Mouse (Mus musculus) limb, embryonic 11.5 days (tissue): ENCODE measurements around the gene Fam69a. TPM values are rescaled to one million over a fixed set of nuclear protein-coding genes. Genes with fewer than 3 reads are reported as not detected.
"Not testable (repeated sequence)": the region's sequence is repeated elsewhere in the genome, so short reads cannot be mapped to it uniquely, and the experiment has no call there.

ENCODE experiments used
- ATAC-seq: fragments of 200-750 bp; cut with Nextera tagmentation; 2 replicates; pipeline ENCODE4 v1.8.0; 2017; ENCODE audit warnings: low read depth; ENCODE audit not compliant: insufficient number of reproducible peaks, low FRiP score, low TSS enrichment
- DNase-seq: peaks from one replicate; pipeline ENCODE4 v3.0.0-alpha.2; 2015; ENCODE audit warnings: low spot score
- H3K27ac ChIP-seq: fragments of 300-500 bp; sonication (generic); replicated peaks from 2 replicates; pipeline ENCODE4 v1.5.1; 2014; ENCODE audit warnings: low read depth, mild to moderate bottlenecking, low read length
- H3K27me3 ChIP-seq: fragments of 300-500 bp; sonication (generic); 2 replicates; pipeline ENCODE4 v1.6.1; 2014; ENCODE audit warnings: mild to moderate bottlenecking, low read length, mixed read lengths; ENCODE audit not compliant: control insufficient read depth, insufficient read depth
- H3K36me3 ChIP-seq: fragments of 300-500 bp; sonication (generic); 2 replicates; pipeline ENCODE4 v1.6.1; 2014; ENCODE audit warnings: mild to moderate bottlenecking, low read length, moderate library complexity, mixed read lengths; ENCODE audit not compliant: control insufficient read depth, insufficient read depth
- H3K4me1 ChIP-seq: fragments of 300-500 bp; sonication (generic); 2 replicates; pipeline ENCODE4 v1.6.1; 2014; ENCODE audit warnings: low read length, mixed read lengths; ENCODE audit not compliant: control insufficient read depth, insufficient read depth
- H3K4me2 ChIP-seq: fragments of 300-500 bp; sonication (generic); 2 replicates; pipeline ENCODE4 v1.6.1; 2014; ENCODE audit warnings: low read depth, mild to moderate bottlenecking, moderate library complexity; ENCODE audit not compliant: severe bottlenecking
- H3K4me3 ChIP-seq: fragments of 300-500 bp; sonication (generic); 2 replicates; pipeline ENCODE4 v1.5.1; 2014; ENCODE audit warnings: low read depth, low read length
- H3K9ac ChIP-seq: fragments of 300-500 bp; sonication (generic); 2 replicates; pipeline ENCODE4 v1.6.1; 2014; ENCODE audit warnings: mild to moderate bottlenecking, low read length
- H3K9me3 ChIP-seq: fragments of 300-500 bp; sonication (generic); 2 replicates; pipeline ENCODE4 v1.6.1; 2016; ENCODE audit warnings: low read length; ENCODE audit not compliant: control insufficient read depth
- WGBS: fragments of 180-500 bp; shearing (Covaris S2); extraction: QIAGEN DNeasy Blood & Tissue Kit; methylation state at CpG from one replicate; pipeline ENCODE4 v1.1.7; 2014; 5-methylcytosine and 5-hydroxymethylcytosine counted together
- polyA plus RNA-seq: library from polyadenylated mRNA; unstranded; fragments of >200 nt; fragmentation: Nextera tagmentation; extraction: Ambion mirVana; gene quantifications from 2 replicates; pipeline ENCODE4 v1.2.1, GENCODE M21; 2014

The Fam69a gene
- polyA plus RNA-seq = 17.6 and 18.8 TPM in 2 replicates

DNA sequence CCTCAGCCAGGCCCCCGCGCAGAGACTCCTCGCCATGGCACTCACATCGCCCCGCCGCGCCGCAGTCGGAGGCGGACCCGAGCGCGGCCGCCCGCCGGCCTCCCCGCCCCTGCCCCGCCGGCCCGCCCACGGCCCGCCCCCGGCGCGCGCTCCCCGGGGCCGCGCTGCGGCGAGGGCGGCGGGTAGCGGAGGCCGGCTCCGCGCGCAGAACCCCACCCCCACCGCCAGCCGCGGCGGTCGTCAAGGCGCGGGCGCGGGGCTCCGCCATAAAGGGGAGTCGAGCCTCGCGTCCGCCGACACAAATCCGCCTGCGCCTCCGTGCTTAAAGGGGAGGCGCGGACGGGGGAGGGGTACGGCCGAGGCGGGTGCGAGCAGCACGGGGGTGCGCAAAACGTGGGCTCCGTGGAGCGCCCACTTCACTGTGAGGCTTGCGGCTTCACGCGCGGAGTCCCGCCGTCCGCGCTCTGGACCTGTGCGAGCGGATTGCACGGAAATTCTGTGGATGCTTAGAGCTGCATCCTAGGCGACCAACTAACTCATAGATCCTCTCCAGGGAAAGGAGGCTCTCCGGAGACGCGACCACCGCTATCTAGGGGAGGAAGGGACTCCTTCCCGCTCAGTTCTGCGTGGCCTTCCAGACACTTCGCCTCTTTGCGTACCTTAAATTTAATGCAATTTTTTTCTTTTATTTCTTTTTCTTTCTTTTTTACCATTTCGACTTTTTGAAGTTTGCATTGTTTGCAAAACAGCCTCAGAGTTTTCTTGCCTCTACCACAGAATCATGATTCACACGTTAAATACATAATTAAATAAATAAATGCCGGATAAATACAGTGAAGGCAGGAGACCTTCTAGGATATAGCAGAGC lies at the start of gene Fam69a:
Fam69a (minus strand) TSS at position 119 of the 868 bp plus-strand sequence.
- H3K27ac ChIP-seq = peak within 1 kb of the TSS; percentile 80
- peak within 1 kb of the TSS; percentile 65 for H3K4me3 ChIP-seq
- no peaks in the 10 kb centered on the region for H3K4me1 ChIP-seq
- H3K9me3 ChIP-seq = no peaks in the 10 kb centered on the region
- ATAC-seq (peak; percentile 91), DNase-seq (peak; percentile 94)
- H3K36me3 ChIP-seq = no peaks in the 10 kb centered on the region
- H3K27me3 ChIP-seq = no peaks in the 10 kb centered on the region
- H3K4me2 ChIP-seq = peak within 1 kb of the TSS; percentile 70
- under 1% methylated on average over 45 of the region's 91 CpGs for WGBS
- peak within 1 kb of the TSS; percentile 90 for H3K9ac ChIP-seq

DNA sequence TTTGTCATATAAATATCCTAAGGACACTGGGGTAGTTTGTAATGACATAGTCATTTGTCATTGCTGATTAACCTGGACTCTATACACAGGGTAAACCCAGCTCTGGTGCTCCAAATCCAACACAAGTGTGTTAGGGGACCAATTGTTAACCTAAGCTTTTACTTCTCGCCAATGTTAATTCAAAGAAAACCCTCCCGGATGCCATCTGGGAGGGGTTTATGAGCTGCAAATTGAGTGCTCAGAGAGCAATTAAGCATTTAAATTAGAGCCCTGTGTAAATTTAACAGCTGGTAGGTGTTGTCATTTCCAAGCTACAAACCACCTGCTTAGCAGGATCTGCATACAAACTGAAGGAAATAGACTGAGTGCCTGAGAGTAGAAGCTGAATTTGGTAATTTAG lies 48.6 kb upstream of the Fam69a start:
- Histone ChIP-seq H3K27ac (no peak overlapping the region), H3K36me3 (no peaks in the 10 kb centered on the region), H3K4me3 (no peak overlapping the region), H3K9ac (no peak overlapping the region), H3K4me2 (no peak overlapping the region), H3K27me3 (no peaks in the 10 kb centered on the region), H3K4me1 (no peaks in the 10 kb centered on the region), H3K9me3 (no peaks in the 10 kb centered on the region)
- 4% methylated on average over 2 of the region's 2 CpGs for WGBS
- DNase-seq (no peak), ATAC-seq (no peak)

GRCm38 (mm10) chr5:108034194-108034593 lies 47.3 kb upstream of the Fam69a start:
- Histone ChIP-seq H3K4me2 (no peak overlapping the region), H3K4me3 (no peak overlapping the region), H3K36me3 (no peaks in the 10 kb centered on the region), H3K9ac (no peak overlapping the region), H3K9me3 (no peaks in the 10 kb centered on the region), H3K27me3 (no peaks in the 10 kb centered on the region), H3K27ac (no peak overlapping the region), H3K4me1 (no peaks in the 10 kb centered on the region)
- WGBS = 30% methylated on average over 4 of the region's 4 CpGs
- no peak for DNase-seq
- ATAC-seq = peak; percentile 39; the same call in 1 of the 2 replicates

GRCm38 (mm10) chr5:108031267-108031666 lies 44.4 kb upstream of the Fam69a start:
- no peak for DNase-seq
- H3K27ac ChIP-seq = no peak overlapping the region
- no peak overlapping the region for H3K4me2 ChIP-seq
- no peaks in the 10 kb centered on the region for H3K27me3 ChIP-seq
- H3K9me3 ChIP-seq = no peaks in the 10 kb centered on the region
- ATAC-seq = no peak
- no peaks in the 10 kb centered on the region for H3K36me3 ChIP-seq
- no peaks in the 10 kb centered on the region for H3K4me1 ChIP-seq
- no peak overlapping the region for H3K4me3 ChIP-seq
- WGBS = 89% methylated on average over 4 of the region's 4 CpGs
- H3K9ac ChIP-seq = no peak overlapping the region

GRCm38 (mm10) chr5:108029968-108030367 lies 43.1 kb upstream of the Fam69a start:
- ATAC-seq (no peak), DNase-seq (no peak)
- Histone ChIP-seq H3K4me3 (no peak overlapping the region), H3K27ac (no peak overlapping the region), H3K4me1 (no peaks in the 10 kb centered on the region), H3K4me2 (no peak overlapping the region), H3K9ac (no peak overlapping the region), H3K9me3 (no peaks in the 10 kb centered on the region), H3K27me3 (no peaks in the 10 kb centered on the region), H3K36me3 (no peaks in the 10 kb centered on the region)
- WGBS = 86% methylated on average over 2 of the region's 2 CpGs

GRCm38 (mm10) chr5:108028797-108029536 lies 42.1 kb upstream of the Fam69a start:
- not testable (repeated sequence) for H3K4me1 ChIP-seq, H3K9me3 ChIP-seq, H3K9ac ChIP-seq, H3K36me3 ChIP-seq, H3K27me3 ChIP-seq, DNase-seq, H3K27ac ChIP-seq, H3K4me2 ChIP-seq, ATAC-seq, H3K4me3 ChIP-seq
- WGBS = 90% methylated on average over 7 of the region's 7 CpGs

GRCm38 (mm10) chr5:108028230-108028629 lies 41.3 kb upstream of the Fam69a start:
- ATAC-seq (no peak), DNase-seq (no peak)
- Histone ChIP-seq H3K9ac (no peak overlapping the region), H3K4me3 (no peak overlapping the region), H3K27ac (no peak overlapping the region), H3K4me2 (no peak overlapping the region), H3K27me3 (no peaks in the 10 kb centered on the region), H3K4me1 (no peaks in the 10 kb centered on the region), H3K9me3 (no peaks in the 10 kb centered on the region), H3K36me3 (no peaks in the 10 kb centered on the region)
- WGBS = 91% methylated on average over 4 of the region's 4 CpGs

DNA sequence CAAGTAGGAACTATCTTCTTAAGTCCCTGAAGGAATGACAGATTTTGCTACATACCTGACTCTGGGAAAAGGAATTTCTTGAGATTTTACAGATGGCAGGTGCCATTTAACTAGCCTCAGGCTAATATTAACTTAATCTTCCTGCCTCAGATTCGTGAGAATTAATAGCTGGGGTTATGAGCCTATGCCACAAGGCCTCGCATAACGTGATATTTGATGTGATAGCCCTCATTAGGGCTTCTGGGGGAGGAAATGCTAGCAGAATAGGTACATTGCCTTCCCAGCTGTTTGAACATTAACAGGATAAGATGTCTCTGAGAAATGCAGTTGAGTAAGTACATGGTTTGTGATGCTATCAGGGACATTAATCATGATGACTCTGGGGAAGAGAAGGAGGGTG lies 34.5 kb upstream of the Fam69a start:
- Histone ChIP-seq H3K9me3 (no peaks in the 10 kb centered on the region), H3K36me3 (no peaks in the 10 kb centered on the region), H3K9ac (no peak overlapping the region), H3K4me1 (no peaks in the 10 kb centered on the region), H3K27ac (no peak overlapping the region), H3K4me3 (no peak overlapping the region), H3K4me2 (no peak overlapping the region), H3K27me3 (no peaks in the 10 kb centered on the region)
- no peak for DNase-seq
- no peak for ATAC-seq
- WGBS = 64% methylated on average over 3 of the region's 3 CpGs
